Mouse (Mus musculus) c-Kit-negative CD71-positive TER-119-positive erythroid progenitor cells, embryonic 14.5 days (primary cell): ENCODE data around the gene Negr1.

Experiments
- DNase-seq: peaks from one replicate; pipeline ENCODE4 v3.0.0-alpha.2; 2013; ENCODE audit warnings: low read depth, low spot score

Gene Negr1

GRCm38 (mm10) chr3:156903925-156904576 is 342.5 kb downstream of the Negr1 start:
- no peak for DNase-seq

GRCm38 (mm10) chr3:156912816-156913215 is 351.2 kb downstream of the Negr1 start:
- no peak for DNase-seq

- no peak for DNase-seq
Measured at GRCm38 (mm10) chr3:156921369-156921768, 359.8 kb downstream of the Negr1 start.

- DNase-seq: no peak
Measured at GRCm38 (mm10) chr3:156923159-156923558, 361.6 kb downstream of the Negr1 start.

GRCm38 (mm10) chr3:156925102-156925501 is 363.5 kb downstream of the Negr1 start:
- DNase-seq: no peak

GRCm38 (mm10) chr3:156928396-156929061 is 366.9 kb downstream of the Negr1 start:
- no peak for DNase-seq

GRCm38 (mm10) chr3:156929062-156929397 is 367.4 kb downstream of the Negr1 start:
- DNase-seq: no peak

- DNase-seq: no peak
Measured at GRCm38 (mm10) chr3:156929677-156930440, 368.3 kb downstream of the Negr1 start.

GRCm38 (mm10) chr3:156931011-156931410 is 369.4 kb downstream of the Negr1 start:
- no peak for DNase-seq

GRCm38 (mm10) chr3:156931540-156931939 is 369.9 kb downstream of the Negr1 start:
- no peak for DNase-seq

- no peak for DNase-seq
Measured at GRCm38 (mm10) chr3:156934778-156935290, 373.2 kb downstream of the Negr1 start.

- DNase-seq: no peak
Measured at GRCm38 (mm10) chr3:156947404-156947803, 385.8 kb downstream of the Negr1 start.

- DNase-seq: no peak
Measured at GRCm38 (mm10) chr3:156952970-156953369, 391.4 kb downstream of the Negr1 start.

- no peak for DNase-seq
Measured at GRCm38 (mm10) chr3:156955094-156955493, 393.5 kb downstream of the Negr1 start.

- DNase-seq: no peak
Measured at GRCm38 (mm10) chr3:156958640-156959039, 397.0 kb downstream of the Negr1 start.

GRCm38 (mm10) chr3:156968764-156969163 is 407.2 kb downstream of the Negr1 start:
- DNase-seq: no peak

- no peak for DNase-seq
Measured at GRCm38 (mm10) chr3:156971104-156971503, 409.5 kb downstream of the Negr1 start.

- no peak for DNase-seq
Measured at GRCm38 (mm10) chr3:156976816-156977215, 415.2 kb downstream of the Negr1 start.

- DNase-seq: no peak
Measured at GRCm38 (mm10) chr3:156980042-156980716, 418.6 kb downstream of the Negr1 start.

GRCm38 (mm10) chr3:156982102-156982501 is 420.5 kb downstream of the Negr1 start:
- DNase-seq: no peak

GRCm38 (mm10) chr3:156987113-156987512 is 425.5 kb downstream of the Negr1 start:
- no peak for DNase-seq

GRCm38 (mm10) chr3:156992171-156992570 is 430.6 kb downstream of the Negr1 start:
- DNase-seq: no peak
